Mouse (Mus musculus) embryonic facial prominence, embryonic 11.5 days (tissue): ENCODE measurements at regions not wholly inside any gene's neighbourhood (a gene's known extent, or its start where the extent isn't known, plus 50 kb on each side); places are given as distances from the start of the nearest gene placed in this dataset.

Source experiments
- ATAC-seq: fragments of 200-750 bp; cut with Nextera tagmentation; replicated peaks from 2 replicates; pipeline ENCODE4 v1.8.0; 2017; ENCODE audit warnings: low read depth; ENCODE audit not compliant: insufficient number of reproducible peaks, low FRiP score, low TSS enrichment
- DNase-seq: peaks from one replicate; pipeline ENCODE4 v3.0.0-alpha.2; 2015; ENCODE audit warnings: low spot score
- H3K27ac ChIP-seq: fragments of 300-500 bp; sonication (generic); replicated peaks from 2 replicates; pipeline ENCODE4 v1.5.1; 2014; ENCODE audit warnings: mild to moderate bottlenecking, low read depth, low read length, control low read depth
- H3K27me3 ChIP-seq: fragments of 300-500 bp; sonication (generic); 2 replicates; pipeline ENCODE4 v1.6.1; 2014; ENCODE audit warnings: mild to moderate bottlenecking, low read length, moderate library complexity, mixed read lengths; ENCODE audit not compliant: control insufficient read depth, insufficient read depth
- H3K36me3 ChIP-seq: fragments of 300-500 bp; sonication (generic); replicated peaks from 2 replicates; pipeline ENCODE4 v1.6.1; 2014; ENCODE audit warnings: low read depth, mild to moderate bottlenecking, low read length, moderate library complexity, mixed read lengths; ENCODE audit not compliant: control insufficient read depth, insufficient read depth
- H3K4me1 ChIP-seq: fragments of 300-500 bp; sonication (generic); 2 replicates; pipeline ENCODE4 v1.6.1; 2014; ENCODE audit warnings: low read length, mixed read lengths; ENCODE audit not compliant: control insufficient read depth, insufficient read depth
- H3K4me2 ChIP-seq: fragments of 300-500 bp; sonication (generic); 2 replicates; pipeline ENCODE4 v1.6.1; 2014; ENCODE audit warnings: low read depth, mild to moderate bottlenecking, control low read depth, low read length, moderate library complexity
- H3K4me3 ChIP-seq: fragments of 300-500 bp; sonication (generic); 2 replicates; pipeline ENCODE4 v1.5.1; 2014; ENCODE audit warnings: low read depth, low read length, control low read depth
- H3K9ac ChIP-seq: fragments of 300-500 bp; sonication (generic); replicated peaks from 2 replicates; pipeline ENCODE4 v1.6.1; 2014; ENCODE audit warnings: mild to moderate bottlenecking, control low read depth, low read length
- H3K9me3 ChIP-seq: fragments of 300-500 bp; sonication (generic); replicated peaks from 2 replicates; pipeline ENCODE4 v1.6.1; 2016; ENCODE audit warnings: mild to moderate bottlenecking, low read length, inconsistent platforms, mixed read lengths; ENCODE audit not compliant: control insufficient read depth
- WGBS: fragments of 180-500 bp; shearing (Covaris S2); extraction: QIAGEN DNeasy Blood & Tissue Kit; methylation state at CpG from one replicate; pipeline ENCODE4 v1.1.7; 2014; 5-methylcytosine and 5-hydroxymethylcytosine counted together

DNA sequence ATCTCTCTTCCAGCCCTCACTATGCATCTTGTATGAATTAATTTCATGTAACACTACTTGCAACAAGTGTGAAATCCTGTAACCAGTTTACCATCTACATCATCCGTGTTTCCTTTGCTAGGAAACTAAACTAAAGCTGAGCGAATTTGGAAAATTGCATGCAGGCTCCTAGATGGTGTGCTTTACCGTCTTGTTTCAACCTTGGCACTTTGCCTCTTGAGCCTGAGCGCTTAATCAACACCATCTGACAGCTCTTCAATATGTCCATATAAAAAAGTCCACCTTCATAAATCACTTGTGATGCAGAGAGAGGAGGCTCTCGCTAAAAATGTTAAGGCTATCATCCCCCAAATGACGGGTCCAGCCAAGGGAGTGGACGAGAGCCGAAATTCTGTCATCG, 459.0 kb downstream of the Cntnap4 start:
- H3K9me3 ChIP-seq: no peaks in the 10 kb centered on the region
- H3K27me3 ChIP-seq: no peaks in the 10 kb centered on the region
- WGBS: 83% methylated on average over 9 of the region's 9 CpGs
- ATAC-seq (no peak), DNase-seq (peak; percentile 15)
- no peaks in the 10 kb centered on the region for H3K4me1 ChIP-seq
- H3K4me3 ChIP-seq: no peak overlapping the region
- H3K9ac ChIP-seq: no peak overlapping the region
- no peak overlapping the region for H3K4me2 ChIP-seq
- H3K27ac ChIP-seq: no peak overlapping the region
- H3K36me3 ChIP-seq: no peaks in the 10 kb centered on the region

DNA sequence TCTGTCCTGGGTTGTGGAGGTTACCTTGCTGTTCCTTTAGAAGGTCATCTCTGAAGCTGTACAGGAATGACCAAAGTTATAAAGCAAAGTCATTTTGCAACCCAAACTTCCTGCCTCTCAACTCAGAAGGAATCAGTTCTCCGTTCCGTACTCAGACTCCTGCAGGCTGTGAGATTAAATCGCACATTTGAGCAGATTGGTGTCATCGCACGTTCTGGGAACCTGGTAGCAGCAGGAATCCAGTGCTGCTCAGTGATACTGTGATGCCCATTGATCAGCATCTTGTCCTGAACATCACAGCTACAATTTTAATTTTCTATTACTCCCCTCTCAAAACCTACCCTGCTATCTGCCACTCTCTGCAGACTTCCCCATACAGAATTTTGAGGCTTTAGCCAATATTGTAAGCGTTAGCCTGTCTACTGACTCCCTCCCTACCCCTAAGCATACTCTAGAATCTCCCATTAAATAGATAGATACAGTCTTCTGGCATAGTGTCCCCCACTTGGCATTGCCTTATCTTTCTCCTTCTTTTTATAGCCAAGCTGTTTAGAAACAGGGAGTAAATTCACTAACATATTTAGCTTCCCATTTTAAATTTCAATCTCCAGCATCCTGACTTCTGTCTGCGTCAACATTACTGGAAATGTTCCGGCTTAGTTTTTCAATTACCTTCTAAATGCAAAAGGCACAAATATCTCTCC, 482.1 kb downstream of the Cntnap4 start:
- 92% methylated on average over 8 of the region's 8 CpGs for WGBS
- Histone ChIP-seq H3K9me3 (no peaks in the 10 kb centered on the region), H3K9ac (no peak overlapping the region), H3K36me3 (no peaks in the 10 kb centered on the region), H3K4me2 (no peak overlapping the region), H3K27me3 (no peaks in the 10 kb centered on the region), H3K27ac (no peak overlapping the region), H3K4me3 (no peak overlapping the region), H3K4me1 (no peaks in the 10 kb centered on the region)
- no peak for DNase-seq
- no peak for ATAC-seq

DNA sequence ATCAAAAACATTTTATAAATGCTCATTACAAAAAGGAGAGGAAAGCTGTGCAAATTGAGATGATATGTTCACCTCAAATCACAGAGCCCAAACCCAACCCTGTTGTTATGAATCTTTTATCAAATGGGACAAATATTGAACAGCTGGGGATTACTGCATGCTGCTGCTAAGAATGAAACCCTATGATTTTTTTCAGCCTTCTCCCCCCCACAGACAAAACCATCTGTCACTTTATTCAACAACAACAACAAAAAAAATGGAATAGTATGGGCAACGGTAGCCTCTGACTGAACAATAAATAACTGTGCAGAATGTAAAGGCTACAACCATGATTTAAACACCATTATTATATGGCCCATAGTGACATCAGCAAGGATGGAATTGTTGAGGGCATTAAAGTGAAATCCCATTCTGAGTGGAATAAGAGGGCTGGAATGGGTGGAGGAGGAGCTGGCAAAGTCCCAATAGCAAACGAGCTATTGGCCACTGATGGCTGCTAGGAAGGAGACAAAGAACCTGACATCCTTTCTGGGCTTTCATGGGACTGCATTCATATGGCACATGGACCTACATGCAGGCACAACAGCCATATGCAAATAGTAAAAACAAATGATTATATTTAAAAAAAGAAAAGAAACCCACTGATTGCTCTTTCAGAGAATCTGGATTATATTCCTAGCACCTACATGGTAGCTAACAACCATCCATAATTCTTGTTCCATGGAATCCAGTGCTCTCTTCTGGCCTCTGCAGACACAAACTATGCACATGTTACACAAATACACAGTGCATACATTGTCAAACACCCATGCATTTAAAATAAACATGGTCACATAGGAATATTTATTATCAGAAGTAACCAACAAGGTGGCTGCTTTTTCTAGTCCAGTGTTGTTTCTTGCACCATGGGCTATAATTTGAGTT, 495.7 kb downstream of the Cntnap4 start:
- no peaks in the 10 kb centered on the region for H3K4me1 ChIP-seq
- DNase-seq (no peak), ATAC-seq (no peak)
- H3K36me3 ChIP-seq: no peaks in the 10 kb centered on the region
- 82% methylated on average over 2 of the region's 2 CpGs for WGBS
- no peak overlapping the region for H3K27ac ChIP-seq
- no peak overlapping the region for H3K9ac ChIP-seq
- no peak overlapping the region for H3K4me3 ChIP-seq
- no peaks in the 10 kb centered on the region for H3K9me3 ChIP-seq
- no peaks in the 10 kb centered on the region for H3K27me3 ChIP-seq
- no peak overlapping the region for H3K4me2 ChIP-seq

DNA sequence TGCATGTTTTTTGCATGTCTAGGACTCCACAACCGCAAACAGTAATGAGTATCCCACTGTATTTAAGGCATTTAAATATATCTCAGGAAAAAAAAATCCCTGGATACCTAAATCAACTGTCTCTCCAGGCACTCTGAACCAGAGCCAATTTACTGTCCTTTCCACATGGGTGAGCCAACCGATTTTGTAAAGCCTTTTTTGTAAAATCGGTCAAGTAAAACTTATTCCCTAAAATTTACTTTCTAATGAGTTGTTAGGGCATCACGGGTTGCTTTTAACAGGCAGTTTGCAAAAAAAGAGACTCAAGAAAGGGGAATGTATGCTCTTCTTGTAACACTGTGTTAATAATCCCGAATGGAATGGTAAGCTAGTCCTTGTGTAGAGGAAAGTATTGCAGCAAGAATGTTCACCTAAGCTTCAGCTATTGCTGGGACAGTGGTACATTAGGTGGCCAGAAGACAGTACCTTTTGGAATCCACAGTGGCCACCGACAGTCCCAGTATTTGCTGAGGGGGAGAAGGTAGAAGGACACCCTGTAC, 496.4 kb downstream of the Cntnap4 start:
- H3K9ac ChIP-seq: no peak overlapping the region
- no peak overlapping the region for H3K4me3 ChIP-seq
- H3K9me3 ChIP-seq: no peaks in the 10 kb centered on the region
- ATAC-seq (no peak), DNase-seq (no peak)
- H3K4me1 ChIP-seq: no peaks in the 10 kb centered on the region
- no peak overlapping the region for H3K27ac ChIP-seq
- H3K36me3 ChIP-seq: no peaks in the 10 kb centered on the region
- no peak overlapping the region for H3K4me2 ChIP-seq
- WGBS: 83% methylated on average over 6 of the region's 6 CpGs
- H3K27me3 ChIP-seq: no peaks in the 10 kb centered on the region

DNA sequence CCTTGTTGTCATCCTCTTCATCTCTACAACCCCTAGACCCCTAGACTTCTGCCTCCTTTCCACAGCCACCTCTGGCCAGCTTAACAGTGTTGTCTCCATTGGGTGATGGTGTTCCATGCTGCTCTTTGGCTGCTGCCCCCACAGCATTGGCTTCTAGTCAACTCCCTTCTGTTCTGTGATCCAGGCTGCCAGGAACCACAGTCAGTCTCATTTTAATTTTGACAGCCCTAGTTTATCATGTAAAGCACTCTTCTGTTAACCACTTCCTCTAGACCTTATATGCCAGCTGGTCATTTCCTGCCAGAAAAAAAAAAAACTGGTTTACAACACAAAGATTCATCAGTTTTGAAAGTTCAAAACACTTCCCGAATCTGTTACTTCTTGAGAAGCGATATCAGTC, 514.1 kb downstream of the Cntnap4 start:
- Histone ChIP-seq H3K27me3 (no peaks in the 10 kb centered on the region), H3K36me3 (no peaks in the 10 kb centered on the region), H3K27ac (no peak overlapping the region), H3K9me3 (no peaks in the 10 kb centered on the region), H3K4me1 (no peaks in the 10 kb centered on the region), H3K4me3 (no peak overlapping the region), H3K4me2 (no peak overlapping the region), H3K9ac (no peak overlapping the region)
- ATAC-seq (no peak), DNase-seq (no peak)
- 98% methylated on average over 2 of the region's 2 CpGs for WGBS

DNA sequence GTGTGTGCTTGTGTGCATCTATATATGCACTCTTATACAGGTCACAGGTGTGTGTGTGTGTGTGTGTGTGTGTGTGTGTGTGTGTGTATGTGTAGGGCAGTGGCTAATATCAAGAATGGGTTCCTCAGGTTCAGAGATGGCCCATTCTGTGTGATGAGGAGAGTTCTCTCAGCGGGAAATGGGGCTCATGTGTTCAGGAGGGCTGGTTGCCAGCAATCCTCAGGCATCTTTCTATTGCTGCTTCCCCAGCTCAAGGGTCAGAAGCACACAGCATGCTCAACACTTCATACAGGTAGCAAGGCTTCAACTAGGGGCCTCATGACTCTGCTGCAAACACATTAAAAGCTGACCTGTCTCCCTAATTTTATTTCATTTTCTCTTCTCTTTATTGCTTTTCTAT, 517.7 kb downstream of the Cntnap4 start:
- H3K9me3 ChIP-seq: no peaks in the 10 kb centered on the region
- no peak for ATAC-seq
- H3K4me1 ChIP-seq: no peaks in the 10 kb centered on the region
- H3K27me3 ChIP-seq: no peaks in the 10 kb centered on the region
- 100% methylated on average over 1 of the region's 1 CpGs for whole genome bisulfite sequencing
- H3K9ac ChIP-seq: no peak overlapping the region
- H3K36me3 ChIP-seq: no peaks in the 10 kb centered on the region
- H3K4me2 ChIP-seq: no peak overlapping the region
- no peak overlapping the region for H3K4me3 ChIP-seq
- no peak for DNase-seq
- H3K27ac ChIP-seq: no peak overlapping the region

DNA sequence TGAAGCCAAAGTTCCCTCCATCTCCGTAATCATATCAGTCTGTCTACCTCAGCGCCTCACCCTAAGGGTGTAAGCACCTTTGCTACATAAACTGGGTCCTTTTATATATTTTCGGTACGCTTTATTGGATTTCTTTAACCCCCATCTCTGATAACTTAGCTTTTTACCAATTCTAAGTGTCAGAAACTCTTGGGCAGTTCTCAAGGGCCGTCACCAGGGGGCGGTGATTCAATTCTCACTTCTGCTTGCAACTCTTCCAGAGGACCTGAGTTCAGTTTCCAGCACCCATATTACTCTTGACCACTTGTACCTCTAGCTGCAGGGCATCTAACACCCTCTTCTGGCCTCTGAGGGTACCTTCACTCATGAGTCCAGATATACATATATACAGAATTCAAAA, 523.7 kb upstream of the Mon1b start:
- ATAC-seq: no peak
- no peaks in the 10 kb centered on the region for H3K4me1 ChIP-seq
- no peaks in the 10 kb centered on the region for H3K36me3 ChIP-seq
- no peak for DNase-seq
- H3K9ac ChIP-seq: no peak overlapping the region
- 68% methylated on average over 6 of the region's 6 CpGs for WGBS
- no peak overlapping the region for H3K27ac ChIP-seq
- H3K9me3 ChIP-seq: no peaks in the 10 kb centered on the region
- no peak overlapping the region for H3K4me2 ChIP-seq
- H3K27me3 ChIP-seq: no peaks in the 10 kb centered on the region
- H3K4me3 ChIP-seq: no peak overlapping the region

DNA sequence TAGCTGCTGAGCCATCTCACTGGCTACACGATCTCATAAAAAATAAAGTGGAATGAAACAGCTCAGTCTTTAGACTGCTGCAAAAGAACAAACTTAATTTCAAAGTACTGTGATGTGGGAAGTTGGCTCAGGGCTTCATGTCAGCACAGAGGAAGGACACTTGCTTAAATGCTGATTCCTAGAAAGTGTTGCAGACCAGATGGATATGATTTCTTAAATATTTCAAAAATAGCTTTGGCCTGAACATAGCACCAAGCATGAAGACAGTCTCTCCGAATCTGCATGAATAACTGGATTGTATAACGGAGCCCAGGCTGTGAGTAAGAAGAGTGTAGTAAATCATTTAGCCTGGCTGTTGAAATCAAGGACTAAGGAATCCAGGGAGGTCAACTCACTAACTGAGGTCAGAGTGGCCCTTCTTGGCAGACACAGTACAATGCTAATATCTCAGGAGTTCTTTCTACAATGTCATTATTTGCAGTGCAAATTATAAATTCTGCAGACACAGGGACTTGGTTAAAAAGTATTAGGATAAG, 521.2 kb upstream of the Mon1b start:
- WGBS: 73% methylated on average over 3 of the region's 3 CpGs
- DNase-seq: no peak
- no peak for ATAC-seq

More for the DNA sequence above, 521.2 kb upstream of the Mon1b start:
- Histone ChIP-seq H3K9me3 (no peaks in the 10 kb centered on the region), H3K4me3 (no peak overlapping the region), H3K9ac (no peak overlapping the region), H3K4me1 (no peaks in the 10 kb centered on the region), H3K4me2 (no peak overlapping the region), H3K27me3 (no peaks in the 10 kb centered on the region), H3K36me3 (no peaks in the 10 kb centered on the region), H3K27ac (no peak overlapping the region)
